In the genomic region with DNA sequence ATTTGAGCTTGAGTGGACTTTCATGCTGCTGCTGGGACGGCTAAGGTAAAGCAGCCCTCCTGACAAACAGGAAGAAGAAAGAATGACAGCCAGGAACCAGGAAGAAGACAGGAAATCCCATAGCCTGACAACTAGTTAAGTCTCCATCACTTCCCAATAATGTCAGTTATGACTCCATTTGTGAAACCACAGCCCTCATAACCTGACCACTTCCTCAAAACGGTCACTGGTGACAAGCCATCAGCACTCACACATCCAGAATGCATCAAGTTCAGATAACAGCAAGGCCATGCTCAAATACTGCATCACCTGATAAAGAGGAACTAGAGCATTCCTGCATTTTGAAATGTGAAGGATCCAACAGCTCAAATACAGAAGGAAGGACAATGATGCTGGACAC, we compare ENCODE assay signal across 1 mouse cellular context.
TF ChIP-seq lines count a peak whose summit lies in the region.

No protein-coding gene starts in this region.

TF ChIP-seq in MEL, 35 proteins besides CTCF, POLR2A, EP300 and RAD21 (continued from another document):
- peak; percentile 14; the same call in 1 of the 2 replicates for TF ChIP-seq SMC3 (IDR thresholded peaks at IDR 0.05; ENCODE audit: low read depth, low read length)
- no peak; the same call in 1 of the 2 replicates for TF ChIP-seq ZC3H11A (IDR thresholded peaks at IDR 0.05; ENCODE audit: low read depth, low read length)
- TF ChIP-seq ELF1 (IDR thresholded peaks at IDR 0.05; ENCODE audit: low read depth, low read length): peak; percentile 89
- TF ChIP-seq MAFK (IDR thresholded peaks at IDR 0.05; ENCODE audit: borderline replicate concordance, low read depth, low read length): peak; percentile 82; the same call in 1 of the 2 replicates
- TF ChIP-seq MYC (IDR thresholded peaks at IDR 0.05; ENCODE audit: low read depth, low read length): peak; percentile 93
TF ChIP-seq in MEL: peak in this region for 22.
